Mouse (Mus musculus): ENCODE data around the gene Cep164. TPM values are rescaled to one million over a fixed set of nuclear protein-coding genes. Genes with fewer than 3 reads are reported as not detected.

Cep164 gene
- polyA plus RNA-seq, 1 experiment from 2014 or later = 12.2 TPM

Other genes with a start within 250 kb of the Cep164 start
- gene Bace1, start 9.9 kb upstream of the Cep164 start, polyA plus RNA-seq (2015; fragmentation: Nextera tagmentation; extraction: Ambion mirVana) = 42.9 and 52.0 TPM in 2 replicates
- gene Pcsk7, start 77.8 kb upstream of the Cep164 start, polyA plus RNA-seq (2015; fragmentation: Nextera tagmentation; extraction: Ambion mirVana) = 18.8 and 23.1 TPM in 2 replicates
- 79.7 and 103 TPM in 2 replicates for gene Rnf214, start 78.2 kb upstream of the Cep164 start, polyA plus RNA-seq (2015; fragmentation: Nextera tagmentation; extraction: Ambion mirVana)
- 7.1 and 8.5 TPM in 2 replicates for gene Tagln, start 107.4 kb upstream of the Cep164 start, polyA plus RNA-seq (2015; fragmentation: Nextera tagmentation; extraction: Ambion mirVana)
- 51.2 and 52.0 TPM in 2 replicates for gene Sidt2, start 126.6 kb upstream of the Cep164 start, polyA plus RNA-seq (2015; fragmentation: Nextera tagmentation; extraction: Ambion mirVana)
- 263 and 279 TPM in 2 replicates for gene Pafah1b2, start 184.0 kb upstream of the Cep164 start, polyA plus RNA-seq (2015; fragmentation: Nextera tagmentation; extraction: Ambion mirVana)
- gene Sik3, start 184.1 kb upstream of the Cep164 start, polyA plus RNA-seq (2015; fragmentation: Nextera tagmentation; extraction: Ambion mirVana) = 5.2 and 5.7 TPM in 2 replicates

Measured in hindbrain, embryonic 16.5 days (tissue).